Mouse (Mus musculus) erythroblast, embryonic 14.5 days (primary cell): ENCODE data around the gene Myof. TPM values are rescaled to one million over a fixed set of nuclear protein-coding genes. Genes with fewer than 3 reads are reported as not detected.

Source experiments
- H3K27me3 ChIP-seq: 2 replicates; pipeline ENCODE4 v1.6.1; 2012; ENCODE audit warnings: inconsistent platforms; ENCODE audit not compliant: control insufficient read depth
- H3K36me3 ChIP-seq: 2 replicates; pipeline ENCODE4 v1.6.1; 2012; ENCODE audit warnings: mild to moderate bottlenecking, inconsistent platforms; ENCODE audit not compliant: control insufficient read depth
- H3K4me1 ChIP-seq: 2 replicates; pipeline ENCODE4 v1.6.1; 2012; ENCODE audit warnings: inconsistent platforms; ENCODE audit not compliant: control insufficient read depth
- H3K4me3 ChIP-seq: replicated peaks from 2 replicates; pipeline ENCODE3; 2012; ENCODE audit warnings: moderate library complexity, mild to moderate bottlenecking, inconsistent platforms
- H3K9me3 ChIP-seq: 2 replicates; pipeline ENCODE4 v1.6.1; 2012; ENCODE audit warnings: low read length, inconsistent platforms, mixed read lengths; ENCODE audit not compliant: control insufficient read depth
- GATA1 ChIP-seq: IDR thresholded peaks from 2 replicates; pipeline ENCODE4 v1.6.1; 2012; ENCODE audit warnings: low read length, inconsistent platforms, mixed read lengths
- TAL1 ChIP-seq: IDR thresholded peaks from 3 replicates; pipeline ENCODE4 v1.6.1; 2012; ENCODE audit warnings: low read length, inconsistent platforms, mixed read lengths
- polyA plus RNA-seq: library from polyadenylated mRNA; stranded (reverse); fragments of >175 nt; gene quantifications from 2 replicates; pipeline ENCODE4 v1.2.3, GENCODE M21; 2012

The Myof gene
- polyA plus RNA-seq, 1 experiment: not detected

GRCm38 (mm10) chr19:37994301-37994700 lies 49.1 kb downstream of the Myof start:
- H3K4me1 ChIP-seq: no peaks in the 10 kb centered on the region
- H3K4me3 ChIP-seq: no peak overlapping the region

GRCm38 (mm10) chr19:37992184-37992554 lies 51.2 kb downstream of the Myof start:
- Histone ChIP-seq H3K36me3 (no peaks in the 10 kb centered on the region), H3K9me3 (peaks cover 11% of the 10 kb centered on the region), H3K27me3 (no peaks in the 10 kb centered on the region), H3K4me1 (no peaks in the 10 kb centered on the region), H3K4me3 (no peak overlapping the region)
- TF ChIP-seq TAL1 (no peak), GATA1 (no peak)

More at GRCm38 (mm10) chr19:37994301-37994700, 49.1 kb downstream of the Myof start:
- no peaks in the 10 kb centered on the region for H3K27me3 ChIP-seq
- no peaks in the 10 kb centered on the region for H3K36me3 ChIP-seq
- TF ChIP-seq GATA1 (no peak), TAL1 (no peak)
- H3K9me3 ChIP-seq: peaks cover 11% of the 10 kb centered on the region

GRCm38 (mm10) chr19:37991399-37992183 lies 51.8 kb downstream of the Myof start:
- Histone ChIP-seq H3K36me3 (no peaks in the 10 kb centered on the region), H3K27me3 (no peaks in the 10 kb centered on the region), H3K4me3 (no peak overlapping the region), H3K4me1 (no peaks in the 10 kb centered on the region), H3K9me3 (peaks cover 11% of the 10 kb centered on the region)
- no peak for TF ChIP-seq TAL1

DNA sequence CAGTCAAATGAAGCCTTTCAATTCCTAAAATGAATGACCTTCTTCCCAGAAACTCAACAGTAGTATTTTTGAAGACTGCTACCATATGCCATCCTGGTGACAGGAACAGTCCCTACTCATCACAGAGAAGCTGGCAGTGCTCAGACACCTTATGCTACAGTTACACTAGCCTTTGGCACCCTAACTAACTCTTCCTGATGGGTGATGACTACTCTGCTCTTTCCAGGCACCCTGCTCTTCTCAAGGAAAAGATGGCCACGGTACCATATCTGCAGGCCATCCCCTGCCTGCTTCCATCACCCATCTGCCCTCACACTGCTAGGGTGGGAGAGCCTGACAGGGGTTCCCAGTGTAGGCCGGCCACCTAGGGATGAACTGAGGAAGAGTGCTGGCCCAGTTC lies 53.4 kb downstream of the Myof start:
- H3K27me3 ChIP-seq: no peaks in the 10 kb centered on the region
- H3K9me3 ChIP-seq: peaks cover 11% of the 10 kb centered on the region
- no peaks in the 10 kb centered on the region for H3K36me3 ChIP-seq
- no peak overlapping the region for H3K4me3 ChIP-seq
- TF ChIP-seq TAL1 (no peak), GATA1 (no peak)
- H3K4me1 ChIP-seq: no peaks in the 10 kb centered on the region

- no peak for TF ChIP-seq TAL1
- TF ChIP-seq GATA1: no peak
- Histone ChIP-seq H3K4me1 (no peaks in the 10 kb centered on the region), H3K27me3 (no peaks in the 10 kb centered on the region), H3K4me3 (no peak overlapping the region), H3K36me3 (no peaks in the 10 kb centered on the region), H3K9me3 (peaks cover 4% of the 10 kb centered on the region)
These were observed 55.2 kb downstream of the Myof start for GRCm38 (mm10) chr19:37988156-37988555.

DNA sequence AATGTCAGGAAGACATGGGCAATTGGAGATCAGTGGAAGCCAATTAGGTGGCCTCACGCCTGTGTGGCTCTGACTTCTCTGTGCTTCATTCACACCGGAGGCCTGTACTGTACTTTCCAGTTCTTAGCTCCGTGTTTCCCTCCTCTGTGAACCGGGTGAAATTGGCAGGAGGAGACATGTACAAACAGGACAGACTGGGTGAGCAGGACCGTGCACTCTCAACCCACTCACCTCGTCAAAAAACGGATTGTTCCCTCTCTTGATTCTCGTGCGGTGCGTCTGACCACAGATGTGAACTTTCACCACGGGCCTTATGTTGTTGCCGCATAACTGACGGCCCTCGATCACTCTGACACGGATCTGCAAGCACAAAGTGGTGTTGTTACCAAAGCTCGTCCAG lies 57.6 kb downstream of the Myof start:
- Histone ChIP-seq H3K4me1 (no peaks in the 10 kb centered on the region), H3K4me3 (no peak overlapping the region), H3K9me3 (no peaks in the 10 kb centered on the region), H3K36me3 (no peaks in the 10 kb centered on the region), H3K27me3 (no peaks in the 10 kb centered on the region)
- no peak for TF ChIP-seq GATA1
- TF ChIP-seq TAL1: no peak

GRCm38 (mm10) chr19:37975951-37976350 lies 67.4 kb downstream of the Myof start:
- no peak overlapping the region for H3K4me3 ChIP-seq
- H3K9me3 ChIP-seq: no peaks in the 10 kb centered on the region

DNA sequence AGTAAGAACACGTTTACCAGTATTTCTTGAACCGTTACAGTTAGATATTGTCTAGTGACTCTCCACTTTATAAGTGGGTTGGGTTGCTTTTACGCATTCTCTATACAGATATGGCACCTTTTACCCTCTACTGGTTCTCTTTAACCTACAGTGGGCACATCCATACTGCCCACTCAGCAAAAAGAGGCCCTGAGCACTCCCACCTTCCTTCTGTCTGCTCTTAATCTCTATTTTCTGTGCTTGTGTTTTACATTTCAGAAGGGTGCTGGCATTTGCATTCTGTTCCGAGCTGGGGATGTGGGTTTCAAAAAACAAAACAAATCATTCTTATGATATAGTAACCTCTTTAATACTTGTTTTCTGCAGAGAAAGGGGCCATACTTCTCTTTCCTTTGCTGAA lies 72.8 kb downstream of the Myof start:
- TF ChIP-seq TAL1: no peak
- no peak for TF ChIP-seq GATA1
- H3K27me3 ChIP-seq: no peaks in the 10 kb centered on the region
- no peaks in the 10 kb centered on the region for H3K4me1 ChIP-seq
- H3K9me3 ChIP-seq: no peaks in the 10 kb centered on the region
- no peaks in the 10 kb centered on the region for H3K36me3 ChIP-seq
- no peak overlapping the region for H3K4me3 ChIP-seq

More at GRCm38 (mm10) chr19:37975951-37976350, 67.4 kb downstream of the Myof start:
- Histone ChIP-seq H3K4me1 (no peaks in the 10 kb centered on the region), H3K27me3 (no peaks in the 10 kb centered on the region), H3K36me3 (no peaks in the 10 kb centered on the region)
- TF ChIP-seq TAL1 (no peak), GATA1 (no peak)

GRCm38 (mm10) chr19:37970004-37970403 lies 73.4 kb downstream of the Myof start:
- Histone ChIP-seq H3K4me1 (no peaks in the 10 kb centered on the region), H3K9me3 (no peaks in the 10 kb centered on the region), H3K4me3 (no peak overlapping the region), H3K36me3 (no peaks in the 10 kb centered on the region), H3K27me3 (no peaks in the 10 kb centered on the region)
- TF ChIP-seq GATA1: no peak
- TF ChIP-seq TAL1: no peak

GRCm38 (mm10) chr19:37965828-37966227 lies 77.5 kb downstream of the Myof start:
- Histone ChIP-seq H3K36me3 (no peaks in the 10 kb centered on the region), H3K27me3 (no peaks in the 10 kb centered on the region), H3K9me3 (no peaks in the 10 kb centered on the region), H3K4me3 (no peak overlapping the region), H3K4me1 (no peaks in the 10 kb centered on the region)
- TF ChIP-seq GATA1: no peak
- no peak for TF ChIP-seq TAL1
